Mouse (Mus musculus) CH12.LX (cell line): ENCODE measurements around the gene Ell. TPM values are rescaled to one million over a fixed set of nuclear protein-coding genes. Genes with fewer than 3 reads are reported as not detected.
A peak's percentile ranks its signal among the peaks of the same experiment; 100 is the strongest.

Source experiments
- DNase-seq: peaks from one replicate; pipeline ENCODE4 v3.0.0-alpha.2; 2013; ENCODE audit errors: extremely low read depth
- H3K27ac ChIP-seq: 2 replicates; pipeline ENCODE4 v1.5.1; 2012; ENCODE audit warnings: low read depth, mild to moderate bottlenecking, control low read depth, moderate library complexity; ENCODE audit not compliant: insufficient read depth
- H3K27me3 ChIP-seq: replicated peaks from 2 replicates; pipeline ENCODE3; 2012; ENCODE audit warnings: inconsistent platforms
- H3K36me3 ChIP-seq, 2 experiments: replicated peaks in 1 of 2; 2 replicates each; pipeline versions ENCODE3 to v1.6.1; 2012; ENCODE audit warnings: inconsistent platforms in 1 of 2, low read length in 1 of 2, mild to moderate bottlenecking in 1 of 2, mixed read lengths in 1 of 2, moderate library complexity in 1 of 2; ENCODE audit not compliant: control insufficient read depth in 1 of 2, insufficient read depth in 1 of 2
- H3K4me1 ChIP-seq, 2 experiments: 2 replicates each; pipeline ENCODE4 v1.6.1; 2012; ENCODE audit warnings: inconsistent platforms in 1 of 2, moderate library complexity in 1 of 2; ENCODE audit not compliant: insufficient read depth in 2 of 2, control insufficient read depth in 1 of 2
- H3K4me2 ChIP-seq: 2 replicates; pipeline ENCODE4 v1.6.1; 2012; ENCODE audit warnings: low read depth, mild to moderate bottlenecking, control low read depth; ENCODE audit not compliant: poor library complexity, insufficient read depth, severe bottlenecking
- H3K4me3 ChIP-seq, 3 experiments: fragments of 150-350 bp in 1 of 3; sonication (generic) in 1 of 3; replicated peaks in 1 of 3; 2 replicates each; pipeline versions ENCODE3 to v1.5.1; 2011 to 2012; ENCODE audit warnings: low read depth in 2 of 3, low read length in 2 of 3, mild to moderate bottlenecking in 2 of 3, moderate library complexity in 2 of 3, control low read depth in 1 of 3, improper control_type of control experiment in 1 of 3, inconsistent platforms in 1 of 3, mixed read lengths in 1 of 3; ENCODE audit not compliant: poor library complexity in 1 of 3
- H3K79me2 ChIP-seq: replicated peaks from 2 replicates; pipeline ENCODE4 v1.6.1; 2012; ENCODE audit warnings: mild to moderate bottlenecking, moderate library complexity; ENCODE audit not compliant: control insufficient read depth, poor library complexity, insufficient read depth, severe bottlenecking; ENCODE audit errors: extremely low read depth
- H3K9ac ChIP-seq: 2 replicates; pipeline ENCODE4 v1.6.1; 2012; ENCODE audit warnings: low read depth, mild to moderate bottlenecking, control low read depth, moderate library complexity; ENCODE audit not compliant: insufficient read depth
- H3K9me3 ChIP-seq: replicated peaks from 2 replicates; pipeline ENCODE3; 2012; ENCODE audit warnings: low read length, inconsistent platforms, mixed read lengths
- CHD1 ChIP-seq: IDR thresholded peaks from 2 replicates; pipeline ENCODE4 v1.6.1; 2012; ENCODE audit warnings: low read depth, low read length, improper control_type of control experiment, inconsistent platforms
- CTCF ChIP-seq, 2 experiments: IDR thresholded peaks in 1 of 2; conservative IDR thresholded peaks in 1 of 2; 2 replicates each; pipeline ENCODE4 v1.5.1; 2011 to 2012; ENCODE audit warnings: low read depth in 2 of 2, low read length in 2 of 2, improper control_type of control experiment in 1 of 2, inconsistent platforms in 1 of 2, mild to moderate bottlenecking in 1 of 2, moderate library complexity in 1 of 2
- E2F4 ChIP-seq: IDR thresholded peaks from 2 replicates; pipeline ENCODE4 v1.6.1; 2011; ENCODE audit warnings: low read depth, low read length, improper control_type of control experiment; ENCODE audit not compliant: insufficient replicate concordance
- ELF1 ChIP-seq: IDR thresholded peaks from 2 replicates; pipeline ENCODE4 v1.6.1; 2014; ENCODE audit warnings: low read depth, mild to moderate bottlenecking, inconsistent platforms, low read length, improper control_type of control experiment
- EP300 ChIP-seq: IDR thresholded peaks from 2 replicates; pipeline ENCODE4 v1.6.1; 2011; ENCODE audit warnings: low read length, improper control_type of control experiment
- GABPA ChIP-seq: IDR thresholded peaks from 2 replicates; pipeline ENCODE4 v1.6.1; 2012; ENCODE audit warnings: low read depth, low read length, improper control_type of control experiment, inconsistent platforms; ENCODE audit not compliant: insufficient replicate concordance
- KAT2A ChIP-seq: IDR thresholded peaks from 2 replicates; pipeline ENCODE4 v1.6.1; 2012; ENCODE audit warnings: low read length, improper control_type of control experiment, inconsistent platforms; ENCODE audit not compliant: insufficient replicate concordance
- MAZ ChIP-seq: IDR thresholded peaks from 2 replicates; pipeline ENCODE4 v1.6.1; 2012; ENCODE audit warnings: low read depth, mild to moderate bottlenecking, inconsistent platforms, low read length, improper control_type of control experiment, moderate library complexity
- MYC ChIP-seq: IDR thresholded peaks from 2 replicates; pipeline ENCODE4 v1.6.1; 2011; ENCODE audit warnings: low read depth, mild to moderate bottlenecking, improper control_type of control experiment, low read length
- NELFE ChIP-seq: IDR thresholded peaks from 2 replicates; pipeline ENCODE4 v1.6.1; 2011; ENCODE audit warnings: low read depth, low read length, improper control_type of control experiment
- POLR2A ChIP-seq: IDR thresholded peaks from 2 replicates; pipeline ENCODE4 v1.6.1; 2011; ENCODE audit warnings: low read depth, mild to moderate bottlenecking, improper control_type of control experiment, low read length
- POLR2AphosphoS2 ChIP-seq: IDR thresholded peaks from 2 replicates; pipeline ENCODE4 v1.6.1; 2011; ENCODE audit warnings: low read depth, low read length, improper control_type of control experiment
- UBTF ChIP-seq: IDR thresholded peaks from 2 replicates; pipeline ENCODE4 v1.6.1; 2012; ENCODE audit warnings: low read depth, mild to moderate bottlenecking, inconsistent platforms, low read length, improper control_type of control experiment, moderate library complexity
- USF1 ChIP-seq: IDR thresholded peaks from 2 replicates; pipeline ENCODE4 v1.6.1; 2014; ENCODE audit warnings: low read depth, mild to moderate bottlenecking, inconsistent platforms, low read length, improper control_type of control experiment
- ZMIZ1 ChIP-seq: IDR thresholded peaks from 2 replicates; pipeline ENCODE4 v1.6.1; 2012; ENCODE audit warnings: low read depth, mild to moderate bottlenecking, inconsistent platforms, low read length, improper control_type of control experiment
- dilution Hi-C: fragments of 300-500 bp; cut with MboI; formaldehyde crosslinking; loops from 2 replicates; pipeline ENCODE4 v1.14.3; 2020; ENCODE audit warnings: low sequenced_read_pairs; ENCODE audit not compliant: extremely low pct_unique_long_range_greater_than_20kb, extremely low pct_ligation_motif_present
- in situ Hi-C: fragments of 300-500 bp; cut with MboI; formaldehyde crosslinking; loops from 3 replicates; pipeline ENCODE4 v1.14.3; 2019; ENCODE audit warnings: low sequenced_read_pairs, low pct_ligation_motif_present, low pct_unique_long_range_greater_than_20kb, mixed read lengths
- polyA plus RNA-seq: library from polyadenylated mRNA; unstranded; fragments of >175 nt; gene quantifications from 2 replicates; pipeline ENCODE4 v1.2.1, GENCODE M21; 2012; ENCODE audit warnings: low read depth; ENCODE audit not compliant: insufficient read length
- total RNA-seq, 2 experiments: library from RNA; depleted of rRNA; stranded (reverse); fragments of 300-350 nt in 1 of 2; fragments of >200 nt in 1 of 2; gene quantifications; 2 replicates each; pipeline ENCODE4 v1.2.3; 2012 to 2014

Ell gene
- total and polyA plus RNA-seq, 3 experiments: 6.5 to 17.9 (median 9.8) TPM

GRCm38 (mm10) chr8:70517940-70518643, 21.2 kb upstream of the Ell start:
- H3K9ac ChIP-seq: no peak overlapping the region
- no peak overlapping the region for H3K4me3 ChIP-seq
- no peak for TF ChIP-seq MYC
- TF ChIP-seq POLR2AphosphoS2: peak; percentile 34; the same call in 1 of the 2 replicates
- no peak for TF ChIP-seq ZMIZ1
- H3K4me1 ChIP-seq: peaks cover 3 to 25% of the 10 kb centered on the region in 2 experiments
- no peak overlapping the region for H3K4me2 ChIP-seq
- no peak overlapping the region for H3K27ac ChIP-seq
- H3K36me3 ChIP-seq: peaks cover 40 to 70% of the 10 kb centered on the region in 2 experiments
- H3K27me3 ChIP-seq: no peaks in the 10 kb centered on the region
- peaks cover 1% of the 10 kb centered on the region for H3K79me2 ChIP-seq
- in situ Hi-C loops (no loop called here), dilution Hi-C loops (no loop called here)
- no peak for DNase-seq
- no peaks in the 10 kb centered on the region for H3K9me3 ChIP-seq

DNA sequence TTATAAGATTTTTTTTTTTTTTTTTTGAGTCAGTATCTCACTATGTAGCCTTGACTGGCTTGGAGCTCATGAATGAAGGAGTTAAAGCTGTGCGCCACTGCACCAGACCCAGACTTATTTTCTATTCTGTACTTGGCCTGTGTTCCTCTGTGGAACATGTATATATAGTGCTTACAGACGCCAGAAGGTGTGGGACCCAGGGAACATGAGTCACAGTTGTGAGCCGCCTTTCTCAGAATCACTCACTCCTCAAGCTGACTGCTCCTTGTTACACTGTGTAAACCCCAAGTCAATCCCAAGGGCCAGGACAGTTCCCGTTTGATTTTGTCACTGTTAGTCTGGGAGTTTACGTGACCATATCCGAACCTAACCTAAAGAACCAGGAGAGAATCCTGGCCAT, 20.2 kb upstream of the Ell start:
- Histone ChIP-seq H3K27me3 (no peaks in the 10 kb centered on the region), H3K27ac (no peak overlapping the region), H3K9me3 (no peaks in the 10 kb centered on the region), H3K4me1 (peaks cover 2 to 23% of the 10 kb centered on the region in 2 experiments; a peak in 2 of 4 replicates), H3K4me3 (no peak overlapping the region), H3K79me2 (no peaks in the 10 kb centered on the region; the same call in none of the 2 replicates), H3K9ac (no peak overlapping the region), H3K4me2 (no peak overlapping the region), H3K36me3 (peaks cover 31 to 61% of the 10 kb centered on the region in 2 experiments)
- dilution Hi-C loops (no loop called here), in situ Hi-C loops (no loop called here)
- TF ChIP-seq ELF1: no peak
- no peak for TF ChIP-seq POLR2AphosphoS2
- no peak for TF ChIP-seq MYC
- no peak for TF ChIP-seq MAZ
- TF ChIP-seq EP300: no peak
- no peak for TF ChIP-seq CHD1
- TF ChIP-seq GABPA: no peak
- no peak for TF ChIP-seq POLR2A
- TF ChIP-seq CTCF (conservative IDR thresholded peaks at IDR 0.05 in 1 of 2, IDR thresholded peaks at IDR 0.05 in 1 of 2; ENCODE audit: low read depth in 2 of 2, low read length in 2 of 2): no peak
- TF ChIP-seq KAT2A: no peak
- TF ChIP-seq USF1: no peak
- TF ChIP-seq UBTF: no peak
- TF ChIP-seq NELFE: no peak
- no peak for TF ChIP-seq E2F4
- DNase-seq: no peak
